Mouse (Mus musculus) neural tube, embryonic 13.5 days (tissue): ENCODE results near the gene Wbp1l. TPM values are rescaled to one million over a fixed set of nuclear protein-coding genes. Genes with fewer than 3 reads are reported as not detected.
A peak's percentile ranks its signal among the peaks of the same experiment; 100 is the strongest.

ENCODE experiments used
- ATAC-seq: fragments of 200-750 bp; cut with Nextera tagmentation; 2 replicates; pipeline ENCODE4 v1.8.0; 2017; ENCODE audit warnings: low read depth, mild to moderate bottlenecking, moderate TSS enrichment, moderate library complexity
- H3K27ac ChIP-seq: fragments of 300-500 bp; sonication (generic); replicated peaks from 2 replicates; pipeline ENCODE4 v1.5.1; 2015; ENCODE audit warnings: moderate library complexity, mild to moderate bottlenecking, inconsistent platforms
- H3K27me3 ChIP-seq: fragments of 300-500 bp; sonication (generic); 2 replicates; pipeline ENCODE4 v1.6.1; 2015; ENCODE audit warnings: mild to moderate bottlenecking, inconsistent platforms
- H3K36me3 ChIP-seq: fragments of 300-500 bp; sonication (generic); 2 replicates; pipeline ENCODE4 v1.6.1; 2015; ENCODE audit warnings: mild to moderate bottlenecking, inconsistent platforms
- H3K4me1 ChIP-seq: fragments of 300-500 bp; sonication (generic); replicated peaks from 2 replicates; pipeline ENCODE4 v1.6.1; 2015; ENCODE audit warnings: inconsistent platforms
- H3K4me2 ChIP-seq: fragments of 300-500 bp; sonication (generic); 2 replicates; pipeline ENCODE4 v1.6.1; 2015; ENCODE audit warnings: inconsistent platforms, mild to moderate bottlenecking, moderate library complexity
- H3K4me3 ChIP-seq: fragments of 300-500 bp; sonication (generic); 2 replicates; pipeline ENCODE4 v1.5.1; 2015; ENCODE audit warnings: mild to moderate bottlenecking, inconsistent platforms
- H3K9ac ChIP-seq: fragments of 300-500 bp; sonication (generic); 2 replicates; pipeline ENCODE4 v1.6.1; 2015; ENCODE audit warnings: moderate library complexity, mild to moderate bottlenecking, inconsistent platforms
- H3K9me3 ChIP-seq: fragments of 300-500 bp; sonication (generic); 2 replicates; pipeline ENCODE4 v1.6.1; 2016; ENCODE audit warnings: inconsistent platforms
- WGBS: fragments of 180-500 bp; shearing (Covaris S2); methylation state at CpG from one replicate; pipeline ENCODE4 v1.1.7; 2015; 5-methylcytosine and 5-hydroxymethylcytosine counted together
- polyA plus RNA-seq: library from polyadenylated mRNA; unstranded; fragments of >200 nt; fragmentation: Nextera tagmentation; extraction: Ambion mirVana; gene quantifications from 2 replicates; pipeline ENCODE4 v1.2.1, GENCODE M21; 2015

Wbp1l gene
- polyA plus RNA-seq, 1 experiment from 2014 or later = 38.0 TPM

DNA sequence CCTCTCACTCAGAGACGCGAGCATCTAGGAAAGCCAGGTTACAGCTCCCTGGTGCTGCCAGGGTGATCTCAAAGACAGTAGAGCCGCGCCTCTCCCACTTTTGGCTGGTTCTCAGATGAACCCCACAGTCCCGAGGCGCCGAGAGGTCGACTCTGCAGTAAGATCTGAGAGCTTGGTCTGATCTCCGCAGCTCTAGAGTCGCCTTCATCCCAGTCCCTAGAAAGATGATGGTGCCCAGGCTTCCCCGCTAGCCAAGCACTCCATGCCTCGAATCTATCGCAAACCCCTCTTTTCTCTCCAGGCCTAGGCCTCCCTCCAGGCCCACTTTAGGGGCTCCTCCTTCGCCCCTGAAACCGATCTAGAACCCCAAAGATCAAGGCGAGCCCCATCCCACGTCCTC, 26.3 kb upstream of the Wbp1l start:
- Histone ChIP-seq H3K4me3 (peak overlapping the region; percentile 85), H3K9me3 (no peaks in the 10 kb centered on the region), H3K9ac (peak overlapping the region; percentile 93), H3K36me3 (peaks cover 2% of the 10 kb centered on the region; the same call in 1 of the 2 replicates), H3K27ac (peak overlapping the region; percentile 89), H3K27me3 (no peaks in the 10 kb centered on the region), H3K4me1 (peaks cover 30% of the 10 kb centered on the region), H3K4me2 (peak overlapping the region; percentile 91)
- 0% methylated on average over 17 of the region's 17 CpGs for WGBS
- peak; percentile 54 for ATAC-seq

GRCm38 (mm10) chr19:46572951-46573937, 25.6 kb upstream of the Wbp1l start, which contains the start of the genes Arl3 and Sfxn2:
Gene Arl3 (minus strand): TSS chr19:46573198.
Gene Sfxn2 (plus strand): TSS chr19:46573365.
- H3K4me1 ChIP-seq = peaks cover 30% of the 10 kb centered on the region
- H3K36me3 ChIP-seq = no peaks in the 10 kb centered on the region
- H3K27ac ChIP-seq = peak within 1 kb of the TSS; percentile 89
- peak; percentile 97 for ATAC-seq
- peak within 1 kb of the TSS; percentile 91 for H3K4me2 ChIP-seq
- no peaks in the 10 kb centered on the region for H3K27me3 ChIP-seq
- H3K9ac ChIP-seq = peak within 1 kb of the TSS; percentile 93
- no peaks in the 10 kb centered on the region for H3K9me3 ChIP-seq
- under 1% methylated on average over 63 of the region's 67 CpGs for WGBS
- H3K4me3 ChIP-seq = peak within 1 kb of the TSS; percentile 85

- no peak for ATAC-seq
- H3K9me3 ChIP-seq = no peaks in the 10 kb centered on the region
Measured at GRCm38 (mm10) chr19:46573990-46574389, 24.9 kb upstream of the Wbp1l start.

GRCm38 (mm10) chr19:46575196-46575595, 23.7 kb upstream of the Wbp1l start:
- no peak overlapping the region for H3K4me2 ChIP-seq
- 53% methylated on average over 4 of the region's 4 CpGs for WGBS
- H3K9ac ChIP-seq = 0 out of 2 replicates have a peak overlapping the region, but pooled peaks have one; percentile 22
- no peaks in the 10 kb centered on the region for H3K9me3 ChIP-seq
- no peaks in the 10 kb centered on the region for H3K27me3 ChIP-seq
- H3K4me3 ChIP-seq = no peak overlapping the region
- no peaks in the 10 kb centered on the region for H3K36me3 ChIP-seq
- no peak overlapping the region for H3K27ac ChIP-seq
- ATAC-seq = no peak
- peaks cover 30% of the 10 kb centered on the region for H3K4me1 ChIP-seq

More at GRCm38 (mm10) chr19:46573990-46574389, 24.9 kb upstream of the Wbp1l start:
- peak overlapping the region; percentile 85 for H3K4me3 ChIP-seq
- H3K4me1 ChIP-seq = peaks cover 30% of the 10 kb centered on the region
- H3K36me3 ChIP-seq = no peaks in the 10 kb centered on the region
- peak overlapping the region; percentile 79 for H3K9ac ChIP-seq
- peak overlapping the region; percentile 91 for H3K4me2 ChIP-seq
- no peaks in the 10 kb centered on the region for H3K27me3 ChIP-seq
- WGBS = 49% methylated on average over 6 of the region's 6 CpGs
- no peak overlapping the region for H3K27ac ChIP-seq

- no peak overlapping the region for H3K4me3 ChIP-seq
- no peak overlapping the region for H3K4me2 ChIP-seq
- H3K27ac ChIP-seq = no peak overlapping the region
- peak; percentile 62 for ATAC-seq
- 59% methylated on average over 13 of the region's 13 CpGs for WGBS
- no peaks in the 10 kb centered on the region for H3K9me3 ChIP-seq
- H3K4me1 ChIP-seq = no peaks in the 10 kb centered on the region
- H3K9ac ChIP-seq = no peak overlapping the region
- H3K27me3 ChIP-seq = no peaks in the 10 kb centered on the region
- peaks cover 50% of the 10 kb centered on the region for H3K36me3 ChIP-seq
Measured at GRCm38 (mm10) chr19:46587823-46588508, 10.9 kb upstream of the Wbp1l start.

GRCm38 (mm10) chr19:46591575-46591974, 7.3 kb upstream of the Wbp1l start:
- Histone ChIP-seq H3K27me3 (no peaks in the 10 kb centered on the region), H3K27ac (no peak overlapping the region), H3K4me1 (no peaks in the 10 kb centered on the region), H3K36me3 (peaks cover 73% of the 10 kb centered on the region), H3K9me3 (no peaks in the 10 kb centered on the region), H3K9ac (no peak overlapping the region), H3K4me2 (no peak overlapping the region), H3K4me3 (no peak overlapping the region)
- ATAC-seq = no peak
- WGBS = 90% methylated on average over 6 of the region's 6 CpGs

DNA sequence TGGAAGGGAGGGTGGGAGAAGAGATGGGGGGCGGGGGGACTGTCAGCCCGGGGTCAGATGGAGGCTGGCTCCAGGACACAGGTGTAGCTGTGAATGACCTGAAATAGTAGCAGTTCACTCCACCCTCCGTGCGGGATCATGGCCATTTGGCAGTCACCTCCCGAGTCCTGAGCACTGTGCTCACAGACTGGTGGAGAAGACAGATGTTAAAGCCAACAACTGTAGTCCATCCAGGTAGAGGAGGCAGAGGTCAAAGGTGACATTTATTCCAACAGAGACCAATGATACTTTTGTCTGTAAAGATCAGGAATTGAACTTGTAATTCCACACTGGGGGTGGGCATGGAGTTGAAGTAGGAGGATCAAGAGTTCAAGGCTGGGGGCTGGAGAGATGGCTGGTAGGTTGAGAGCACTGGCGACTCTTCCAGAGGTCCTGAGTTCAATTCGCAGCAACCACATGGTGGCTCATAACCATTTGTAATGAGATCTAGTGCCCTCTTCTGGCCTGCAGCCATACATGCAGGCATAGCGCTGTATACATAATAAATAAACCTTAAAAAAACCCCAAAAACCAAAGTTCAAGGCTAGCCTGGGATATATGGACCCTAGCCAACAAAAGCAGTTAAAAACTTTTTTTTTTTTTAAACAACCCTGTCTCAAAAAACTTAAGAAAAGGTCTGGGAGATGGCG, 6.0 kb upstream of the Wbp1l start:
- Histone ChIP-seq H3K4me3 (no peak overlapping the region), H3K4me2 (no peak overlapping the region), H3K27ac (no peak overlapping the region), H3K27me3 (no peaks in the 10 kb centered on the region), H3K9ac (no peak overlapping the region), H3K36me3 (peaks cover 73% of the 10 kb centered on the region), H3K9me3 (no peaks in the 10 kb centered on the region), H3K4me1 (no peaks in the 10 kb centered on the region)
- WGBS = 95% methylated on average over 9 of the region's 9 CpGs
- ATAC-seq = no peak

DNA sequence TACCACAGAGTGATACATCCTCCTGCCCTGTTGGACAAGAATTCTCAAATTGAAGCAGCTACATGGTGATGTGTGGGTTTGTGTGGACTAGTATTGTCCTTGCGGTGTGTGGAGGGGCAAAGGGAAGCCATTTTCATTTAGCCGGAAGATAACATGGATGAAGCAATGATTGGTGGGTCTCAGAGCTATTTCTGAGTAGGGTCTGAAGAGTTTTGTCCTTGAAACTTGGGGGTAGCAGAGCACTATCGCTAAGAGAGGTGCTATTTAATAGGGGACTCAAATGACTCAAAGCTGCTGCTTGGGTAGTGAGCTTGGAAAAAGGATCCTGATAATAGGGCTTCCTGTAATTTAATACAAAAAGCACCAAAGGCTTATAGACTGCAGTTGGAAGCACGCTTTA, 697 bp upstream of the Wbp1l start:
- Histone ChIP-seq H3K27me3 (no peaks in the 10 kb centered on the region), H3K9me3 (no peaks in the 10 kb centered on the region), H3K4me2 (peak overlapping the region; percentile 46), H3K9ac (no peak overlapping the region), H3K36me3 (peaks cover 32% of the 10 kb centered on the region), H3K27ac (0 out of 2 replicates have a peak overlapping the region, but pooled peaks have one; percentile 28), H3K4me3 (peak overlapping the region; percentile 90), H3K4me1 (peaks cover 26% of the 10 kb centered on the region)
- 86% methylated on average over 4 of the region's 4 CpGs for WGBS
- no peak for ATAC-seq

- ATAC-seq = peak; percentile 57
- peak overlapping the region; percentile 80 for H3K9ac ChIP-seq
- peak overlapping the region; percentile 74 for H3K27ac ChIP-seq
- 21% methylated on average over 22 of the region's 22 CpGs for WGBS
- H3K4me1 ChIP-seq = peaks cover 26% of the 10 kb centered on the region
- peaks cover 27% of the 10 kb centered on the region for H3K36me3 ChIP-seq
- no peaks in the 10 kb centered on the region for H3K27me3 ChIP-seq
- peak overlapping the region; percentile 90 for H3K4me3 ChIP-seq
- peak overlapping the region; percentile 98 for H3K4me2 ChIP-seq
- H3K9me3 ChIP-seq = no peaks in the 10 kb centered on the region
Measured at GRCm38 (mm10) chr19:46599375-46600256, 732 bp downstream of the Wbp1l start.

DNA sequence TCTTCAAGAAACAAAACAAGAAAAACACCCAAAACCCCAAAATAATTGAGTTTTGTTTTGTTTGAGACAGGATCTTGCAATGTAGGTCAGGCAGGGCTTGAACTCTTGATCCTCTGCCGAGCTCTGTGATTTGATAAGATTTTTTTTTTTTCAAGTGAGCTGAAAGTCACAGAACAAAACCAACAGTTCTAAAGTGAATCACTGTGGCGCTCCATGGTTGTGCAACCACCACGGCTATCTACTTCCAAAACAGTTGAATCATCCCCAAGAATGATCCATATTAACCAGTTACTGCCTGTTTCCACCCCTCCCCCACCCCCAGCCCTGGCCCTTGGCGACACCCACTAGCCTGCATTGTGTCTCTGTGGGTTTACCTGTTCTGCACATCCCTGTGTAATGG, 1.5 kb downstream of the Wbp1l start:
- Histone ChIP-seq H3K9ac (peak overlapping the region; percentile 80; the same call in 1 of the 2 replicates), H3K36me3 (peaks cover 26% of the 10 kb centered on the region), H3K9me3 (no peaks in the 10 kb centered on the region), H3K4me3 (peak overlapping the region; percentile 90), H3K4me2 (peak overlapping the region; percentile 98), H3K4me1 (peaks cover 26% of the 10 kb centered on the region), H3K27ac (no peak overlapping the region), H3K27me3 (no peaks in the 10 kb centered on the region)
- ATAC-seq = no peak
- WGBS = 84% methylated on average over 4 of the region's 4 CpGs

DNA sequence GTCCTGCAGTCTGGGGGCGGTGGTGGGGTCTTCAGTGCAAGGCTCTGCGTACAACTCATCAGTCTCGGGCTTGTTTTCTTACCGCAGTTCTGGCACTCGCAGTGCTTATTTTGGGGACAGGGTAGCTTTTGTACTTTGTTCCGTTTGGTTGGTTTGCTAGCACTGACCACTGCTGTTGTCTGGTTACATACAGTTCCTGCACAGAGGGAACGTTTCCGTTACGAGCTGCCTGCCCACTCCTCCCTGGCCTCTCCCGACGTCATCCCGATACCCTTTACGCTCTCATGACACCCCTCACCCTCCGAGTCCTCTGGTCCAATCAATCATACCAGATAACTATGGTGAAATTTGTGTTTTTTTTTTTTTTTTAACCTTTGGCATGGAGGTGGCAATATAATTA, 2.6 kb downstream of the Wbp1l start:
- Histone ChIP-seq H3K27me3 (no peaks in the 10 kb centered on the region), H3K4me2 (no peak overlapping the region), H3K27ac (no peak overlapping the region), H3K9me3 (no peaks in the 10 kb centered on the region), H3K36me3 (peaks cover 29% of the 10 kb centered on the region), H3K9ac (no peak overlapping the region), H3K4me1 (peaks cover 26% of the 10 kb centered on the region), H3K4me3 (no peak overlapping the region)
- ATAC-seq = no peak
- 86% methylated on average over 14 of the region's 14 CpGs for WGBS
